Mouse (Mus musculus) kidney, adult 9 months (tissue): ENCODE data around the gene Itgae.

Experiments used
- DNase-seq: peaks from one replicate; pipeline ENCODE4 v3.0.0; 2022

The Itgae gene

DNA sequence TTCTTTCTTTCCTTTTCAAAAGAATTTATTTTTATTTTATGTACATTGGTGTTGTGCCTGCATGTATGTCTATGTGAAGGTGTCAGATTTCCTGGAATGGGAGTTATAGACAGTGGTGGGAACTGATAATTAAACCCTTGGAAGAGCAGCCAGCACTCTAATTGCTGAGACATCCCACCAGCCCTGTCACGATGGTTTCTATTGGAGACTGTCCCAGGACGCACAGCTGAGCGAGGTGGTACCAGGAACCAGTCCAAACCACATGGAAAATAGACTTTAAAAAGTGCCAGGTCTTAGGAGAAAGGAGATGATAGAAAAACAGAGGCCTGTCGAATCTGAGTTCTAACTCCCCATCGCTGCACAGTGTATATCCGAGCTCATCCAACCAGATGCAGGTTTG is 64.7 kb downstream of the Itgae start:
- DNase-seq = no peak

DNA sequence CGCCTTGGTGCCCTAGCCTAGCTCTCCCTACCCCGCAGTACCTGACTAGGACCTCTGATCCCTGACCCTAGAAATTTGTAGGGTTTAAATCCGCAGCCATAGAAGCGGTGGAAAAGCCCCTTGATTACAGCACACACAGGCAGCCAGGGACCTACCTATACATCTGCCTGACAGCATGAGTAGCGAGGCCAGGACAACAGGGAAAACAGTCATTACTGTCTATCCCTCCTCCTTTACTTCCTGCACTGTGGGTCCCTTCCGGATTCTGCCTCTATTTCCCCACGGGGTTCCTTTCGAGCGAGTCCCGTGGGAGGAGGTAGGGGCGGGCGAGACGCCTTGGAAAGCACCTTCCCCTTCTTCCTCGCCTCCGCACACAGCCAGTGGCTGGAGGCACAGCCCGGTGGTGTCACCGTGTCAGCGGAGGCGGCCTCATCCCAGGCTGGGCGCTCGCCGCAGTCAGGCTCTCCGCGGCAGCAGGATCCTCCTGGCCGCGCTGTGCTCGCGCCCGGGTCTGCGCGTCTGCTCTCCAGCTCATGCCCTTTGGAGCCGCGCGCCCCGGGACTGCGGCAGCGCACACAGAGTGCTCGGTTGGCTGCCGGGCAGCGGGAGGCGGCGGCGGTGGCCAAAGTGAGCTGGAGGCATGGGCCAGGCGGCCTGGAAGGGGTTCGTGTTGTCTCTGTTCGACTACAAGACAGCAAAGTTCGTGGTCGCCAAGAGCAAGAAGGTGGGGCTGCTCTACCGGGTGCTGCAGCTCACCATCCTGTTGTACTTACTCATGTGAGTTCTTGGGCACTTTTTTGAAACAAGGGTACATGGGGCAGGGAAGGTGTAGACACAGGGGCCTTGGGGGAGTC is 69.8 kb downstream of the Itgae start, which contains the start of gene P2rx5:
P2rx5 (plus strand) TSS at position 465 of the 854 bp plus-strand sequence.
- peak; percentile 69 for DNase-seq

DNA sequence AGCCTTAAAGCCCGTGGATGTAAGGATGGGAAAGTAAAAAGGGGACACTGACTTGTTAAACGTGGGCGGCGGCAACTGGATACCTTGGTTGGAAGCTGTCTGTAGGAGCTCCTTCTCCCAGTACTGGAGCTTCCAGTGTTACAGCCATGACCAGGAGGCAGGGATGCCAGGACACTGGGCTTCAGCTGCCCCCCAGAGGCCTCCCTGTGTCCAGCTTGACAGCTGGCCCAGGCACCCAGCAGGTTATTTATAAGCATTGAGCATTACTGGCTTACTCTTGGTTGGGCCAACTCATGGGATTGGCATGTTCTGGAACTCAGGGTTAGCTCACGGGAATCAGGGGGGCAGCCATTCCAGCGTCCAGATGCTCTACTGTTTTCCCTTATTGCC is 70.4 kb downstream of the Itgae start:
- DNase-seq = peak; percentile 59

- DNase-seq = no peak
Measured at GRCm38 (mm10) chr11:73161616-73162015, 71.2 kb downstream of the Itgae start.

DNA sequence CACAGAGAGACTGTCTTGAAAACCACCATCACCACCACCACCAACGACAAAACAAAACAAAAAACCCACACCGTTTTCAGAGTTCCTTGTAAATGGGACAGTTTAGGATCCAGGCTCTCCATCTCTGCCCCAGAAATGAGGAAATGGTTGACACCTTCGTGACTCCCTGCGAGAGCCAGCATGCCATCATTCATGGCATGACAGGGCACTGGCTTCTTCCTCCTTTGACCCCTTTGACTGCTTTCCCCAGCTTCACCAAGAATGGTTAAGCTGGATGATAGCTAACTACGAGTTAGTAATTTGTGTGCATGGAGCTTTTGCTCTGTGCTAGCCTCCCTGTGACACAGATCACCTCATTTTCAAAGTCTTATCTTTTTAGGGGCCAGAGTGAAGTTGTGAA is 71.9 kb downstream of the Itgae start:
- DNase-seq = peak; percentile 50

- DNase-seq = peak; percentile 78
Measured at GRCm38 (mm10) chr11:73168071-73168470, 77.7 kb downstream of the Itgae start.

- DNase-seq = peak; percentile 51
Measured at GRCm38 (mm10) chr11:73168576-73168975, 78.2 kb downstream of the Itgae start.

- DNase-seq = peak; percentile 81
Measured at GRCm38 (mm10) chr11:73169231-73169630, 78.8 kb downstream of the Itgae start.

GRCm38 (mm10) chr11:73172186-73172585 is 81.8 kb downstream of the Itgae start:
- peak; percentile 96 for DNase-seq

- peak; percentile 96 for DNase-seq
Measured at GRCm38 (mm10) chr11:73175612-73176011, 85.2 kb downstream of the Itgae start.

- no peak for DNase-seq
Measured at GRCm38 (mm10) chr11:73176186-73176585, 85.8 kb downstream of the Itgae start.

GRCm38 (mm10) chr11:73176608-73177508 is 86.5 kb downstream of the Itgae start, which contains the start of the genes Emc6 and Tax1bp3:
Gene Emc6, minus strand, starts transcription at chr11:73177037.
Gene Tax1bp3, plus strand, starts transcription at chr11:73177083.
- DNase-seq = peak; percentile 97

DNA sequence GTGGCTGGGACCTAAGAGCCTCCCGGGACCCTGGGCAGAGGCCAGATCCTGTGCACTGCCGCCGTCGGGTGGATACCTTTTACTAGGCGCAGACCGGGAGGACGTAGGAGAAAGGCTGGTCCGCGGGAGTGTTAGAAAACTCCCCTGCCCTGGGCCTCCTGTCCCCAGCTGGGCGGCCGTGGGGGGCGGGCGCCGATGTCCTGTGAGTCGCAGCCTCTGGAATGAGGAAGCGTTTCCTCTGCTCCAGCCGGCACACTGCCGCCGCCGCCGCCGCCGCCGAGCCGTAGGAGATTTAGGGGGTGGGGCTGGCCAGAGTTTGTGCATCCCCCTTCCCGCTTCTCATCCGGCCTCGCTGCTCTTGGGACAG is 87.1 kb downstream of the Itgae start:
- peak; percentile 79 for DNase-seq

DNA sequence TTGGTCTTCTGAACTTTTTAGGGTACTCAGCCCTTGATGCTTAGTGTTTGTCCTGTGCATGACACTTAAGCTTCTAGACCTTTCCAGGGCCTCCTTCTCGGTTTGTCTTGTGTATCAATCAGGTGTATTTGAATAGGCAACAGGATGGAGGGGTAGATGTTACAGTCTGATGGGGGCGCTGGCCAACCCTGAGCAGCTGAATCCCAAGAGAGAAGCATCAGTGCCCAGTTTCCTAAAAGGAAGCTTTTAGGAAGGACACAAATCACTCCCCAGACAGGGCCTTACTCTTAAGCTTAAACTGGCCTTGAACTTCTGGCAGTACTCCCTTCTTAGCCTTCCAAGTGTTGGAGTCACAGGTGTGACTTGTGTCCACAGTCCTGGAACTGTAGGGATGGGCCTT is 87.5 kb downstream of the Itgae start:
- peak; percentile 58 for DNase-seq

GRCm38 (mm10) chr11:73185872-73186615 is 95.7 kb downstream of the Itgae start:
- DNase-seq = no peak

DNA sequence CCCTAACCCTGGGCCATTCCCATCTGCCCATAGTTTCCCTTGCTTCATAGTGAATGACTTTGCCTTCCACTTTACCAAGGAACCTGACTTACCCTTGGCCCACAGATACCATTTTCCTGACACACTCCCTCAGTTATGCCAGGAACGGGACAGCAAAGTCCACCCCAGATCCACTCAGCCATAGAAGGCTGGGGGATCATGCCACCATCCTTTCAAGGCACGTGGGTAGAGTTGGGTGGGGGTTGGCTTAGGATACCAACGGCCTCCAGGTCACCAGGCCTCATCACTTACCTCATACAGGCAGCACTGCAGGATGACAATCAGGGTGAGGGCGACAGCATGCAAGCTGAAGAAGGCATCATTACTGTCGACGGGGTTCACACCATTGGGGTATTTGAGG is 96.8 kb downstream of the Itgae start:
- peak; percentile 61 for DNase-seq

DNA sequence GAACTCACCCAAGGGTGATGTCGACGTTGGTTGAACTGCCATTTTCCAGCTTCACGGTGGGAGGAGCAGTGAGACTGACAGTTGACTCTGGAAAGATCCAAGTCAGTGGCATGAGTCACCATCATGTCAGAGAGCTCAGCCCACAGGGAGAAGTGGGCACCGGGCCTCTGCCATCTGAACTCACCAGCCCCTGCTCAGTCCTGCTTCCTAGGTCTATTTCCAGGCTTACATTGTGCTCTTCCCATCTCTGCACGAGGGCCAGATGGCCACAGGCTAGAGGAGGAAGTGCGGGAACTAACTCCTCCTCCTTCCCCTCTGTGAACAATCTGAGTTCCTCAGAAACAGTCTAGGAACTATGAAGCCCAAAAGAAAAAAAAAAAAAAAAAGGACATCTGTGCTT is 102.7 kb downstream of the Itgae start:
- no peak for DNase-seq

GRCm38 (mm10) chr11:73194444-73194843 is 104.1 kb downstream of the Itgae start:
- DNase-seq = no peak
